Mouse (Mus musculus) erythroblast, embryonic 14.5 days (primary cell): ENCODE results near the gene Uqcc3. TPM values are rescaled to one million over a fixed set of nuclear protein-coding genes. Genes with fewer than 3 reads are reported as not detected.
"Not testable (repeated sequence)": the region's sequence is repeated elsewhere in the genome, so short reads cannot be mapped to it uniquely, and the experiment has no call there.

Experiments used
- H3K27me3 ChIP-seq: 2 replicates; pipeline ENCODE4 v1.6.1; 2012; ENCODE audit warnings: inconsistent platforms; ENCODE audit not compliant: control insufficient read depth
- H3K36me3 ChIP-seq: 2 replicates; pipeline ENCODE4 v1.6.1; 2012; ENCODE audit warnings: mild to moderate bottlenecking, inconsistent platforms; ENCODE audit not compliant: control insufficient read depth
- H3K4me1 ChIP-seq: 2 replicates; pipeline ENCODE4 v1.6.1; 2012; ENCODE audit warnings: inconsistent platforms; ENCODE audit not compliant: control insufficient read depth
- H3K4me3 ChIP-seq: replicated peaks from 2 replicates; pipeline ENCODE3; 2012; ENCODE audit warnings: moderate library complexity, mild to moderate bottlenecking, inconsistent platforms
- H3K9me3 ChIP-seq: 2 replicates; pipeline ENCODE4 v1.6.1; 2012; ENCODE audit warnings: low read length, inconsistent platforms, mixed read lengths; ENCODE audit not compliant: control insufficient read depth
- GATA1 ChIP-seq: IDR thresholded peaks from 2 replicates; pipeline ENCODE4 v1.6.1; 2012; ENCODE audit warnings: low read length, inconsistent platforms, mixed read lengths
- TAL1 ChIP-seq: IDR thresholded peaks from 3 replicates; pipeline ENCODE4 v1.6.1; 2012; ENCODE audit warnings: low read length, inconsistent platforms, mixed read lengths
- polyA plus RNA-seq: library from polyadenylated mRNA; stranded (reverse); fragments of >175 nt; gene quantifications from 2 replicates; pipeline ENCODE4 v1.2.3, GENCODE M21; 2012

Gene Uqcc3
- polyA plus RNA-seq, 1 experiment: 3.8 TPM

- H3K4me3 ChIP-seq: peak overlapping the region; percentile 72
- peaks cover 50% of the 10 kb centered on the region for H3K4me1 ChIP-seq
- peaks cover 20% of the 10 kb centered on the region for H3K36me3 ChIP-seq
- no peaks in the 10 kb centered on the region for H3K9me3 ChIP-seq
- no peaks in the 10 kb centered on the region for H3K27me3 ChIP-seq
- TF ChIP-seq GATA1 (no peak), TAL1 (no peak)
Measured at GRCm38 (mm10) chr19:8886916-8887584, 6.3 kb upstream of the Uqcc3 start.

- H3K36me3 ChIP-seq: peaks cover 5% of the 10 kb centered on the region
- peaks cover 46% of the 10 kb centered on the region for H3K4me1 ChIP-seq
- H3K27me3 ChIP-seq: no peaks in the 10 kb centered on the region
- no peak for TF ChIP-seq TAL1
- TF ChIP-seq GATA1: no peak
- H3K4me3 ChIP-seq: no peak within 1 kb of the TSS
- H3K9me3 ChIP-seq: no peaks in the 10 kb centered on the region
Measured at GRCm38 (mm10) chr19:8883616-8884015, 2.9 kb upstream of the Uqcc3 start, which contains the start of the genes Lbhd1 and Gm49403. TSS of gene Lbhd1 (plus strand) at chr19:8883732. TSS of gene Gm49403 (plus strand) at chr19:8883930.

- Histone ChIP-seq H3K4me3 (peak overlapping the region; percentile 73), H3K4me1 (peaks cover 24% of the 10 kb centered on the region), H3K27me3 (no peaks in the 10 kb centered on the region), H3K36me3 (peaks cover 28% of the 10 kb centered on the region), H3K9me3 (no peaks in the 10 kb centered on the region)
- TF ChIP-seq TAL1: no peak
- no peak for TF ChIP-seq GATA1
Measured at GRCm38 (mm10) chr19:8881034-8881392, 290 bp upstream of the Uqcc3 start.

GRCm38 (mm10) chr19:8875031-8875430 lies 5.7 kb downstream of the Uqcc3 start:
- H3K9me3 ChIP-seq: no peaks in the 10 kb centered on the region
- no peaks in the 10 kb centered on the region for H3K27me3 ChIP-seq
- H3K4me3 ChIP-seq: no peak overlapping the region
- TF ChIP-seq TAL1: no peak
- TF ChIP-seq GATA1: no peak
- H3K4me1 ChIP-seq: peaks cover 54% of the 10 kb centered on the region
- peaks cover 65% of the 10 kb centered on the region for H3K36me3 ChIP-seq

- H3K4me1 ChIP-seq: peaks cover 45% of the 10 kb centered on the region
- no peak for TF ChIP-seq TAL1
- no peak for TF ChIP-seq GATA1
Measured at GRCm38 (mm10) chr19:8872266-8872840, 8.4 kb downstream of the Uqcc3 start.

GRCm38 (mm10) chr19:8871267-8872186 lies 9.2 kb downstream of the Uqcc3 start, which contains the start of gene Ubxn1:
TSS of gene Ubxn1 (plus strand) at chr19:8871496.
- no peaks in the 10 kb centered on the region for H3K27me3 ChIP-seq
- H3K4me3 ChIP-seq: peak within 1 kb of the TSS; percentile 90
- H3K9me3 ChIP-seq: no peaks in the 10 kb centered on the region
- peaks cover 45% of the 10 kb centered on the region for H3K4me1 ChIP-seq
- TF ChIP-seq TAL1 (no peak), GATA1 (no peak)
- peaks cover 42% of the 10 kb centered on the region for H3K36me3 ChIP-seq

More at GRCm38 (mm10) chr19:8872266-8872840, 8.4 kb downstream of the Uqcc3 start:
- Histone ChIP-seq H3K4me3 (peak overlapping the region; percentile 90), H3K9me3 (no peaks in the 10 kb centered on the region), H3K36me3 (peaks cover 49% of the 10 kb centered on the region), H3K27me3 (no peaks in the 10 kb centered on the region)

GRCm38 (mm10) chr19:8870838-8871237 lies 9.9 kb downstream of the Uqcc3 start:
- peak overlapping the region; percentile 90 for H3K4me3 ChIP-seq
- H3K27me3 ChIP-seq: no peaks in the 10 kb centered on the region
- TF ChIP-seq GATA1 (no peak), TAL1 (no peak)
- H3K9me3 ChIP-seq: no peaks in the 10 kb centered on the region
- peaks cover 36% of the 10 kb centered on the region for H3K36me3 ChIP-seq
- peaks cover 45% of the 10 kb centered on the region for H3K4me1 ChIP-seq

- peaks cover 31% of the 10 kb centered on the region for H3K36me3 ChIP-seq
- not testable (repeated sequence) for H3K27me3 ChIP-seq, H3K9me3 ChIP-seq
- peaks cover 45% of the 10 kb centered on the region for H3K4me1 ChIP-seq
- peak overlapping the region; percentile 90 for H3K4me3 ChIP-seq
Measured at GRCm38 (mm10) chr19:8870381-8870780, 10.3 kb downstream of the Uqcc3 start.

GRCm38 (mm10) chr19:8864265-8864664 lies 16.5 kb downstream of the Uqcc3 start:
- no peaks in the 10 kb centered on the region for H3K36me3 ChIP-seq
- H3K27me3 ChIP-seq: no peaks in the 10 kb centered on the region
- H3K4me1 ChIP-seq: no peaks in the 10 kb centered on the region; the same call in 1 of the 2 replicates
- no peak overlapping the region for H3K4me3 ChIP-seq
- TF ChIP-seq GATA1: no peak
- TF ChIP-seq TAL1: no peak
- H3K9me3 ChIP-seq: no peaks in the 10 kb centered on the region
